Comparison of ENCODE assay signal across 10 mouse cellular contexts in genomic region chr5:120693931-120694694, GRCm38 (mm10). TPM values are rescaled to one million over a fixed set of nuclear protein-coding genes. Genes with fewer than 3 reads are reported as not detected.
DNase-seq lines count a peak whose midpoint lies in the region; ATAC-seq and TF ChIP-seq lines count a peak whose summit lies in the region.
"Had no signal": no experiment of that assay in that cellular context is flagged by ENCODE, and none has a peak within 500 bp of the region (broad histone marks: within the 10 kb centered on the region; RNA-seq: fewer than 3 reads in every experiment).

No protein-coding gene starts in this region.

- H3K27ac ChIP-seq in kidney, embryonic 15.5 days, result no peak overlapping the region
- H3K27ac ChIP-seq in bone marrow, adult 2 months (ENCODE audit: control insufficient read depth, insufficient read depth, low read depth, low read length, poor library complexity), result peak overlapping the region; percentile 56
- no peak overlapping the region for H3K27ac ChIP-seq in limb, embryonic 11.5 days (replicated peaks; ENCODE audit: low read depth, low read length)

- H3K4me2 ChIP-seq in kidney, embryonic 15.5 days, result peak overlapping the region; percentile 56
- H3K4me2 ChIP-seq in limb, embryonic 11.5 days (ENCODE audit: low read depth, severe bottlenecking), result peak overlapping the region; percentile 34

- H3K9ac ChIP-seq in kidney, embryonic 15.5 days, result peak overlapping the region; percentile 31
- H3K9ac ChIP-seq in limb, embryonic 11.5 days (ENCODE audit: low read length), result no peak overlapping the region

- H3K27me3 ChIP-seq in kidney, embryonic 15.5 days, result peaks cover 71% of the 10 kb centered on the region
- peaks cover 57% of the 10 kb centered on the region for H3K27me3 ChIP-seq in limb, embryonic 11.5 days (ENCODE audit: control insufficient read depth, insufficient read depth, low read length)

- ATAC-seq in kidney, embryonic 15.5 days (replicated peaks; ENCODE audit: low FRiP score), result no peak
- no peak for ATAC-seq in limb, embryonic 11.5 days (ENCODE audit: insufficient number of reproducible peaks, low FRiP score, low TSS enrichment, low read depth)

- peaks cover 19% of the 10 kb centered on the region for H3K4me1 ChIP-seq in kidney, embryonic 15.5 days
- H3K4me1 ChIP-seq in bone marrow, adult 2 months (ENCODE audit: control insufficient read depth, insufficient read depth, low read length), result peaks cover 3% of the 10 kb centered on the region; the same call in 1 of the 2 replicates
- peaks cover 4% of the 10 kb centered on the region; the same call in 1 of the 2 replicates for H3K4me1 ChIP-seq in limb, embryonic 11.5 days (ENCODE audit: control insufficient read depth, insufficient read depth, low read length)

- H3K36me3 ChIP-seq in kidney, embryonic 15.5 days, result no peaks in the 10 kb centered on the region
- no peaks in the 10 kb centered on the region for H3K36me3 ChIP-seq in limb, embryonic 11.5 days (ENCODE audit: control insufficient read depth, insufficient read depth, low read length)

- H3K4me3 ChIP-seq in kidney, embryonic 15.5 days (replicated peaks), result peak overlapping the region; percentile 27
- H3K4me3 ChIP-seq in bone marrow, adult 2 months (replicated peaks; ENCODE audit: control insufficient read depth, low read depth, low read length), result no peak overlapping the region
- H3K4me3 ChIP-seq in limb, embryonic 11.5 days (ENCODE audit: low read depth, low read length), result peak overlapping the region; percentile 16
- H3K4me3 ChIP-seq: myocyte had no signal

- no peak for TF ChIP-seq CTCF in bone marrow, adult 2 months (IDR thresholded peaks at IDR 0.05; ENCODE audit: control insufficient read depth, insufficient read depth, low read length)

- no peaks in the 10 kb centered on the region for H3K9me3 ChIP-seq in kidney, embryonic 15.5 days (replicated peaks)
- no peaks in the 10 kb centered on the region; the same call in 1 of the 2 replicates for H3K9me3 ChIP-seq in limb, embryonic 11.5 days (ENCODE audit: control insufficient read depth, low read length)

- TF ChIP-seq POLR2A in bone marrow, adult 2 months (IDR thresholded peaks at IDR 0.05; ENCODE audit: borderline replicate concordance, control insufficient read depth, low read depth, low read length), result no peak

- no peak for DNase-seq in kidney, adult 8-10 months
- peak; percentile 89 to 94 for DNase-seq in B cell, adult 2 months
- no peak for DNase-seq in limb, embryonic 11.5 days (ENCODE audit: low spot score)
- no peak for DNase-seq in adipocyte (ENCODE audit: low spot score)
- no peak for DNase-seq in urinary bladder, postnatal 36 days (ENCODE audit: low spot score in 2 of 2)
- no peak for DNase-seq in gastrocnemius, postnatal 4 days (ENCODE audit: low spot score in 2 of 2)
- DNase-seq: left cerebral cortex, postnatal 4 days had no signal

- WGBS in kidney, embryonic 15.5 days, result 18% methylated on average over 37 of the region's 38 CpGs
- WGBS in bone marrow, adult 2 months, result 16% methylated on average over 38 of the region's 38 CpGs
- 13% methylated on average over 34 of the region's 38 CpGs for WGBS in limb, embryonic 11.5 days

RNA-seq across cellular contexts. Expression of gene Dtx1, which starts 17.6 kb away (rescaled TPM):
- 7.5 and 8.5 TPM in 2 replicates for polyA plus RNA-seq in kidney, embryonic 15.5 days (2015; fragmentation: Nextera tagmentation; extraction: Ambion mirVana)
- polyA plus RNA-seq in bone marrow, adult 2 months (2011; ENCODE audit: insufficient read depth, insufficient read length, low replicate concordance, missing spikeins), result 2.7 and 3.6 TPM in 2 replicates
- 3.0 and 3.5 TPM in 2 replicates for polyA plus RNA-seq in limb, embryonic 11.5 days (2014; fragmentation: Nextera tagmentation; extraction: Ambion mirVana)
- total RNA-seq in gastrocnemius, postnatal 4 days (2021), result 1 to 10 TPM in 1 of 2 experiments, under 1 TPM in 1; 0.98 to 1.9 TPM
- polyA plus RNA-seq: myocyte had no signal

RNA-seq across cellular contexts. Expression of gene Rasal1, which starts 45.5 kb away (rescaled TPM):
- polyA plus RNA-seq in kidney, embryonic 15.5 days (2015; fragmentation: Nextera tagmentation; extraction: Ambion mirVana), result 0.58 and 0.89 TPM in 2 replicates
- 1.6 and 4.6 TPM in 2 replicates for polyA plus RNA-seq in bone marrow, adult 2 months (2011; ENCODE audit: insufficient read depth, insufficient read length, low replicate concordance, missing spikeins)
- 0.16 and 0.48 TPM in 2 replicates for polyA plus RNA-seq in limb, embryonic 11.5 days (2014; fragmentation: Nextera tagmentation; extraction: Ambion mirVana)
- not detected for total RNA-seq in gastrocnemius, postnatal 4 days (2021)

RNA-seq across cellular contexts. Expression of gene Oas2, which starts 55.5 kb away (rescaled TPM):
- polyA plus RNA-seq in kidney, embryonic 15.5 days (2015; fragmentation: Nextera tagmentation; extraction: Ambion mirVana), result 0.36 and 0.50 TPM in 2 replicates
- polyA plus RNA-seq in bone marrow, adult 2 months (2011; ENCODE audit: insufficient read depth, insufficient read length, low replicate concordance, missing spikeins), result 12.2 and 25.1 TPM in 2 replicates
- 0.12 TPM in 1 of 2 replicates, not detected in the other for polyA plus RNA-seq in limb, embryonic 11.5 days (2014; fragmentation: Nextera tagmentation; extraction: Ambion mirVana)
- total RNA-seq in gastrocnemius, postnatal 4 days (2021), result under 1 TPM; 0.23 to 0.25 TPM
- total RNA-seq: left cerebral cortex, postnatal 4 days had no signal
- polyA plus RNA-seq: myocyte had no signal

Comparison
In these comparisons a context has a peak if more than half of its experiments do, and no peak if none do; other contexts are left out.
1. DNase-seq: peak in B cell, adult 2 months (2 of 2); none in kidney, adult 8-10 months (0 of 2), limb, embryonic 11.5 days (single experiment), adipocyte (single experiment), urinary bladder, postnatal 36 days (0 of 2) and gastrocnemius, postnatal 4 days (0 of 2).